Comparison of ENCODE assay signal across 7 mouse cellular contexts in the genomic region with DNA sequence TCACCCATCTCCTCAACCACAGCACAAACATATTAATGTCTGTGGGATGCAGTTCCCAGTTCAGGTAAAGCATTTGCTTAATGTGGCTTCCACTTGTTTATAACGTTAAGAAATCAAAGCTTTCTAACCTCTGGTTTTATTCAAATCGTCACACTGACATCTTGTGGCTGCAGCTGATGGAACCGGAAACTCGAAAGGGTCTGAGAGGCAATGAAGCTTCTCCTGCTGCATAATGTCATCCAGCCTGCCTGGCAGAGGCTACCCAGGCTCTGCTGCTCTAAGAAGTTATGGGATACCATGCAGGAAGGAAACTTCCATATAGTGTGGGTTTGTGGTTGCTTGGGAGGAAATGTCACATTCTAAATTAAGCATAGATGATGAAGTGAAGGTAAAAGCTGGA.
A peak's percentile ranks its signal among the peaks of the same experiment; 100 is the strongest.
DNase-seq lines count a peak whose midpoint lies in the region; ATAC-seq and TF ChIP-seq lines count a peak whose summit lies in the region.

No protein-coding gene starts in this region.

- WGBS in forebrain, embryonic 16.5 days: 18% methylated on average over 4 of the region's 4 CpGs

- H3K36me3 ChIP-seq in forebrain, embryonic 16.5 days (ENCODE audit: control insufficient read depth, insufficient read depth): no peaks in the 10 kb centered on the region

- intact Hi-C loops in gastrocnemius, adult 2 months (cut with DNase I): no loop called here

- no peak overlapping the region for H3K4me2 ChIP-seq in forebrain, embryonic 16.5 days (ENCODE audit: low read length)

- H3K9ac ChIP-seq in forebrain, embryonic 16.5 days (replicated peaks; ENCODE audit: low read depth, low read length): no peak overlapping the region

- no peak overlapping the region for H3K4me3 ChIP-seq in forebrain, embryonic 16.5 days (replicated peaks; ENCODE audit: low read length)
- no peak overlapping the region for H3K4me3 ChIP-seq in gastrocnemius, adult 2 months

- no peaks in the 10 kb centered on the region for H3K9me3 ChIP-seq in forebrain, embryonic 16.5 days (ENCODE audit: control insufficient read depth, low read length)

- no peak overlapping the region for H3K27ac ChIP-seq in forebrain, embryonic 16.5 days (ENCODE audit: low read length)
- no peak overlapping the region for H3K27ac ChIP-seq in gastrocnemius, adult 2 months

- no peak for TF ChIP-seq CTCF in gastrocnemius, adult 2 months (IDR thresholded peaks at IDR 0.05)

- peak; percentile 7 for DNase-seq in ovary, postnatal 36 days (ENCODE audit: low spot score)
- DNase-seq in ovary, adult 18-20 months (ENCODE audit: low spot score): no peak
- DNase-seq in left cerebral cortex, adult 18-20 months (ENCODE audit: low spot score in 2 of 2): peak; percentile 42 to 46
- DNase-seq in retina, postnatal 7 days (ENCODE audit: low read depth, low spot score): peak; percentile 1
- no peak for DNase-seq in gastrocnemius, adult 2 months
- no peak for DNase-seq in heart, adult 11 months

- no peaks in the 10 kb centered on the region for H3K4me1 ChIP-seq in forebrain, embryonic 16.5 days (replicated peaks; ENCODE audit: control insufficient read depth, insufficient read depth, low read length)

- H3K27me3 ChIP-seq in forebrain, embryonic 16.5 days (replicated peaks; ENCODE audit: control insufficient read depth, insufficient read depth, low read length): no peaks in the 10 kb centered on the region

- peak; percentile 72 for ATAC-seq in forebrain, embryonic 16.5 days

Comparison
In these comparisons a context has a peak if more than half of its experiments do, and no peak if none do; other contexts are left out.
1. DNase-seq: peak in ovary, postnatal 36 days (single experiment), left cerebral cortex, adult 18-20 months (2 of 2) and retina, postnatal 7 days (single experiment); none in ovary, adult 18-20 months (single experiment), gastrocnemius, adult 2 months (single experiment) and heart, adult 11 months (single experiment).